Mouse (Mus musculus) midbrain, embryonic 14.5 days (tissue): ENCODE measurements around the gene Prox1. TPM values are rescaled to one million over a fixed set of nuclear protein-coding genes. Genes with fewer than 3 reads are reported as not detected.

Experiments
- ATAC-seq: fragments of 200-750 bp; cut with Nextera tagmentation; 2 replicates; pipeline ENCODE4 v1.8.0; 2017; ENCODE audit warnings: moderate number of reproducible peaks, moderate library complexity; ENCODE audit not compliant: low FRiP score, low TSS enrichment
- DNase-seq: peaks from one replicate; pipeline ENCODE4 v3.0.0-alpha.2; 2015
- H3K27ac ChIP-seq: fragments of 300-500 bp; sonication (generic); replicated peaks from 2 replicates; pipeline ENCODE4 v1.5.1; 2014; ENCODE audit warnings: mild to moderate bottlenecking, low read depth, low read length, moderate library complexity
- H3K27me3 ChIP-seq: fragments of 300-500 bp; sonication (generic); 2 replicates; pipeline ENCODE4 v1.6.1; 2014; ENCODE audit warnings: low read length, control low read depth, mixed read lengths; ENCODE audit not compliant: control insufficient read depth, insufficient read depth
- H3K36me3 ChIP-seq: fragments of 300-500 bp; sonication (generic); 2 replicates; pipeline ENCODE4 v1.6.1; 2014; ENCODE audit warnings: low read length, control low read depth; ENCODE audit not compliant: control insufficient read depth, insufficient read depth
- H3K4me1 ChIP-seq: fragments of 300-500 bp; sonication (generic); 2 replicates; pipeline ENCODE4 v1.6.1; 2014; ENCODE audit warnings: mild to moderate bottlenecking, antibody characterized with exemption, low read length, control low read depth; ENCODE audit not compliant: control insufficient read depth, insufficient read depth
- H3K4me2 ChIP-seq: fragments of 300-500 bp; sonication (generic); 2 replicates; pipeline ENCODE4 v1.6.1; 2014; ENCODE audit warnings: mild to moderate bottlenecking, low read length, moderate library complexity
- H3K4me3 ChIP-seq: fragments of 300-500 bp; sonication (generic); replicated peaks from 2 replicates; pipeline ENCODE4 v1.5.1; 2014; ENCODE audit warnings: low read depth, low read length
- H3K9ac ChIP-seq: fragments of 300-500 bp; sonication (generic); replicated peaks from 2 replicates; pipeline ENCODE4 v1.6.1; 2014; ENCODE audit warnings: mild to moderate bottlenecking, low read length, moderate library complexity
- H3K9me3 ChIP-seq: fragments of 300-500 bp; sonication (generic); 2 replicates; pipeline ENCODE4 v1.6.1; 2016; ENCODE audit warnings: low read length, control low read depth, mixed read lengths; ENCODE audit not compliant: control insufficient read depth
- WGBS: fragments of 180-500 bp; shearing (Covaris S2); extraction: QIAGEN DNeasy Blood & Tissue Kit; methylation state at CpG from one replicate; pipeline ENCODE4 v1.1.7; 2014; 5-methylcytosine and 5-hydroxymethylcytosine counted together
- polyA plus RNA-seq: library from polyadenylated mRNA; unstranded; fragments of >200 nt; fragmentation: Nextera tagmentation; extraction: Ambion mirVana; gene quantifications from 2 replicates; pipeline ENCODE4 v1.2.1, GENCODE M21; 2014

The Prox1 gene
- polyA plus RNA-seq, 1 experiment from 2014 or later = 10.7 TPM

- DNase-seq = peak; percentile 74
- Histone ChIP-seq H3K36me3 (0 out of 2 replicates have a peak, but pooled peaks cover under 1% of the 10 kb centered on the region), H3K27me3 (no peaks in the 10 kb centered on the region), H3K9ac (no peak overlapping the region), H3K4me1 (peaks cover 43% of the 10 kb centered on the region), H3K27ac (no peak overlapping the region), H3K9me3 (no peaks in the 10 kb centered on the region), H3K4me3 (no peak overlapping the region), H3K4me2 (peak overlapping the region; percentile 35)
- 4% methylated on average over 12 of the region's 12 CpGs for WGBS
- peak; percentile 76; the same call in 1 of the 2 replicates for ATAC-seq
These were observed 41.7 kb downstream of the Prox1 start for GRCm38 (mm10) chr1:190128674-190129322.

- no peaks in the 10 kb centered on the region for H3K27me3 ChIP-seq
- no peak for ATAC-seq
- no peaks in the 10 kb centered on the region for H3K9me3 ChIP-seq
- no peak overlapping the region for H3K27ac ChIP-seq
- WGBS = 15% methylated on average over 5 of the region's 5 CpGs
- H3K9ac ChIP-seq = no peak overlapping the region
- DNase-seq = no peak
- H3K36me3 ChIP-seq = 0 out of 2 replicates have a peak, but pooled peaks cover 3% of the 10 kb centered on the region
- peaks cover 43% of the 10 kb centered on the region for H3K4me1 ChIP-seq
- H3K4me2 ChIP-seq = no peak overlapping the region
- no peak overlapping the region for H3K4me3 ChIP-seq
These were observed 42.6 kb downstream of the Prox1 start for GRCm38 (mm10) chr1:190127878-190128277.

GRCm38 (mm10) chr1:190127163-190127795 lies 43.2 kb downstream of the Prox1 start:
- no peak overlapping the region for H3K9ac ChIP-seq
- H3K4me3 ChIP-seq = no peak overlapping the region
- peaks cover 43% of the 10 kb centered on the region for H3K4me1 ChIP-seq
- 0 out of 2 replicates have a peak, but pooled peaks cover 5% of the 10 kb centered on the region for H3K36me3 ChIP-seq
- DNase-seq = no peak
- H3K27ac ChIP-seq = no peak overlapping the region
- H3K4me2 ChIP-seq = no peak overlapping the region
- no peaks in the 10 kb centered on the region for H3K9me3 ChIP-seq
- ATAC-seq = no peak
- no peaks in the 10 kb centered on the region for H3K27me3 ChIP-seq
- 31% methylated on average over 6 of the region's 6 CpGs for WGBS

GRCm38 (mm10) chr1:190124961-190125739 lies 45.4 kb downstream of the Prox1 start:
- H3K4me1 ChIP-seq = peaks cover 33% of the 10 kb centered on the region
- no peaks in the 10 kb centered on the region for H3K27me3 ChIP-seq
- no peak for DNase-seq
- H3K27ac ChIP-seq = no peak overlapping the region
- H3K4me2 ChIP-seq = no peak overlapping the region
- no peak overlapping the region for H3K9ac ChIP-seq
- H3K4me3 ChIP-seq = no peak overlapping the region
- WGBS = 91% methylated on average over 14 of the region's 14 CpGs
- no peak for ATAC-seq
- peaks cover 10% of the 10 kb centered on the region; the same call in 1 of the 2 replicates for H3K36me3 ChIP-seq
- H3K9me3 ChIP-seq = no peaks in the 10 kb centered on the region

- H3K4me3 ChIP-seq = no peak overlapping the region
- H3K4me1 ChIP-seq = peaks cover 16% of the 10 kb centered on the region
- H3K9me3 ChIP-seq = no peaks in the 10 kb centered on the region
- no peak overlapping the region for H3K27ac ChIP-seq
- DNase-seq (no peak), ATAC-seq (no peak)
- H3K36me3 ChIP-seq = peaks cover 10% of the 10 kb centered on the region; the same call in 1 of the 2 replicates
- H3K27me3 ChIP-seq = no peaks in the 10 kb centered on the region
- 93% methylated on average over 13 of the region's 13 CpGs for WGBS
- H3K4me2 ChIP-seq = no peak overlapping the region
- H3K9ac ChIP-seq = no peak overlapping the region
These were observed 47.1 kb downstream of the Prox1 start for GRCm38 (mm10) chr1:190123404-190123803.

- no peak for ATAC-seq
These were observed 54.5 kb downstream of the Prox1 start for GRCm38 (mm10) chr1:190115985-190116384.

GRCm38 (mm10) chr1:190111741-190112140 lies 58.8 kb downstream of the Prox1 start:
- no peaks in the 10 kb centered on the region for H3K27me3 ChIP-seq
- H3K9me3 ChIP-seq = no peaks in the 10 kb centered on the region; the same call in none of the 2 replicates
- H3K4me1 ChIP-seq = no peaks in the 10 kb centered on the region
- no peak overlapping the region for H3K4me3 ChIP-seq
- H3K9ac ChIP-seq = no peak overlapping the region
- 49% methylated on average over 6 of the region's 6 CpGs for WGBS
- no peak overlapping the region for H3K27ac ChIP-seq
- DNase-seq (no peak), ATAC-seq (no peak)
- H3K36me3 ChIP-seq = no peaks in the 10 kb centered on the region
- H3K4me2 ChIP-seq = no peak overlapping the region

More at GRCm38 (mm10) chr1:190115985-190116384, 54.5 kb downstream of the Prox1 start:
- Histone ChIP-seq H3K9ac (no peak overlapping the region), H3K4me3 (no peak overlapping the region), H3K27me3 (no peaks in the 10 kb centered on the region), H3K36me3 (no peaks in the 10 kb centered on the region), H3K4me2 (no peak overlapping the region), H3K4me1 (no peaks in the 10 kb centered on the region), H3K9me3 (no peaks in the 10 kb centered on the region), H3K27ac (no peak overlapping the region)
- no peak for DNase-seq
- 86% methylated on average over 1 of the region's 1 CpGs for WGBS

- Histone ChIP-seq H3K9ac (no peak overlapping the region), H3K9me3 (no peaks in the 10 kb centered on the region; the same call in none of the 2 replicates), H3K27me3 (no peaks in the 10 kb centered on the region), H3K4me3 (no peak overlapping the region), H3K4me1 (no peaks in the 10 kb centered on the region), H3K27ac (no peak overlapping the region), H3K4me2 (no peak overlapping the region), H3K36me3 (no peaks in the 10 kb centered on the region)
- 98% methylated on average over 1 of the region's 1 CpGs for WGBS
- ATAC-seq (no peak), DNase-seq (no peak)
These were observed 62.9 kb downstream of the Prox1 start for GRCm38 (mm10) chr1:190107587-190107986.
